ENCODE assay signal across 13 mouse cellular contexts in the genomic region with DNA sequence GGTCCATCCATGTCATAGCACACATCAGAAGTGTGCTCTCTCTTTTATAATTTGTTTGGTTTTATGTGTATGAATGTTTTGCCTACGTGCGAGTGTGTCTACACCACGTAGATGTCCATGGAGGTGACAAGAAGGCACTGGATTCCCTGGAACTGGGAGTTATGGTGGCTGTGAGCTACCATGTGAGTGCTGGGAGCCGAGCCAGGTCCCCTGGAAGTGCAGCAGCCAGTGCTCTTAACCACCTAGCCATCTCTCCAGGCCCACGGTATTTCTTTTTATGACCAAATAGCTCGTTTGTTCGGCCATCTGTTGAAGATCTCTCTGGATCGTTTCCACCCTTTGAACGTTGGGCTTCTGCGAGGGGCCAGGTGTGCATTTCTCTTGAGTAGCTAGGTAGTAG. TPM values are rescaled to one million over a fixed set of nuclear protein-coding genes. Genes with fewer than 3 reads are reported as not detected.
DNase-seq lines count a peak whose midpoint lies in the region; ATAC-seq and TF ChIP-seq lines count a peak whose summit lies in the region.
"Had no signal": no experiment of that assay in that cellular context is flagged by ENCODE, and none has a peak within 500 bp of the region (broad histone marks: within the 10 kb centered on the region; RNA-seq: fewer than 3 reads in every experiment).

No protein-coding gene starts in this region.

- ATAC-seq in forebrain, postnatal 0 days, result no peak
- ATAC-seq in kidney, embryonic 15.5 days (replicated peaks; ENCODE audit: low FRiP score), result no peak
- ATAC-seq in forebrain, embryonic 14.5 days, result no peak
- no peak for ATAC-seq in CD4-positive, CD25-positive, alpha-beta regulatory T cell, adult 4 months

- H3K4me1 ChIP-seq in forebrain, embryonic 10.5 days, result peaks cover 75% of the 10 kb centered on the region
- no peaks in the 10 kb centered on the region for H3K4me1 ChIP-seq in forebrain, postnatal 0 days (ENCODE audit: insufficient read depth)
- peaks cover 65% of the 10 kb centered on the region for H3K4me1 ChIP-seq in kidney, embryonic 15.5 days
- H3K4me1 ChIP-seq in E14TG2a.4 (replicated peaks; ENCODE audit: low read depth, low read length), result peaks cover 82% of the 10 kb centered on the region
- H3K4me1 ChIP-seq in forebrain, embryonic 14.5 days (ENCODE audit: control insufficient read depth, insufficient read depth, low read length), result peaks cover 37% of the 10 kb centered on the region

- no peaks in the 10 kb centered on the region for H3K27me3 ChIP-seq in forebrain, embryonic 10.5 days (ENCODE audit: poor library complexity, severe bottlenecking)
- H3K27me3 ChIP-seq in forebrain, postnatal 0 days (ENCODE audit: insufficient read depth, low read length), result no peaks in the 10 kb centered on the region
- H3K27me3 ChIP-seq in kidney, embryonic 15.5 days, result no peaks in the 10 kb centered on the region
- H3K27me3 ChIP-seq in E14TG2a.4 (ENCODE audit: insufficient read depth, low read length), result no peaks in the 10 kb centered on the region
- no peaks in the 10 kb centered on the region for H3K27me3 ChIP-seq in forebrain, embryonic 14.5 days (replicated peaks; ENCODE audit: control insufficient read depth, insufficient read depth, low read length)
- H3K27me3 ChIP-seq: heart, embryonic 15.5 days had no signal

- no peaks in the 10 kb centered on the region for H3K9me3 ChIP-seq in forebrain, embryonic 10.5 days
- H3K9me3 ChIP-seq in forebrain, postnatal 0 days (ENCODE audit: low read length), result no peaks in the 10 kb centered on the region
- no peaks in the 10 kb centered on the region for H3K9me3 ChIP-seq in kidney, embryonic 15.5 days (replicated peaks)
- no peaks in the 10 kb centered on the region for H3K9me3 ChIP-seq in E14TG2a.4 (ENCODE audit: low read length)
- no peaks in the 10 kb centered on the region for H3K9me3 ChIP-seq in forebrain, embryonic 14.5 days (replicated peaks; ENCODE audit: control insufficient read depth, low read length)
- H3K9me3 ChIP-seq: heart, embryonic 15.5 days had no signal

- no peak for TF ChIP-seq CTCF in forebrain, postnatal 0 days (IDR thresholded peaks at IDR 0.05; ENCODE audit: low read depth)
- no peak for TF ChIP-seq CTCF in E14TG2a.4 (conservative IDR thresholded peaks at IDR 0.05; ENCODE audit: low read length)

- H3K9ac ChIP-seq in forebrain, postnatal 0 days, result no peak overlapping the region
- no peak overlapping the region for H3K9ac ChIP-seq in kidney, embryonic 15.5 days
- no peak overlapping the region for H3K9ac ChIP-seq in forebrain, embryonic 14.5 days (ENCODE audit: low read length)
- H3K9ac ChIP-seq: liver, embryonic 14.5 days had no signal

- 0 out of 2 replicates have a peak overlapping the region, but pooled peaks have one; percentile 46 for H3K27ac ChIP-seq in forebrain, embryonic 10.5 days
- no peak overlapping the region for H3K27ac ChIP-seq in forebrain, postnatal 0 days (ENCODE audit: low read depth, low read length)
- peak overlapping the region; percentile 42; the same call in 1 of the 2 replicates for H3K27ac ChIP-seq in kidney, embryonic 15.5 days
- H3K27ac ChIP-seq in forebrain, embryonic 14.5 days (ENCODE audit: low read depth, low read length), result no peak overlapping the region
- H3K27ac ChIP-seq: liver, embryonic 14.5 days had no signal

- peaks cover 51% of the 10 kb centered on the region for H3K36me3 ChIP-seq in forebrain, embryonic 10.5 days (replicated peaks)
- no peaks in the 10 kb centered on the region for H3K36me3 ChIP-seq in forebrain, postnatal 0 days (ENCODE audit: insufficient read depth)
- peaks cover 40% of the 10 kb centered on the region for H3K36me3 ChIP-seq in kidney, embryonic 15.5 days
- H3K36me3 ChIP-seq in E14TG2a.4 (ENCODE audit: insufficient read depth, low read length), result peaks cover 49% of the 10 kb centered on the region
- H3K36me3 ChIP-seq in forebrain, embryonic 14.5 days (ENCODE audit: control insufficient read depth, insufficient read depth, low read length), result peaks cover 27% of the 10 kb centered on the region

- peak overlapping the region; percentile 95 for H3K4me3 ChIP-seq in forebrain, embryonic 10.5 days
- H3K4me3 ChIP-seq in forebrain, postnatal 0 days (ENCODE audit: low read depth, low read length), result no peak overlapping the region
- H3K4me3 ChIP-seq in kidney, embryonic 15.5 days (replicated peaks), result no peak overlapping the region
- peak overlapping the region; percentile 92 for H3K4me3 ChIP-seq in E14TG2a.4 (replicated peaks; ENCODE audit: low read length)
- H3K4me3 ChIP-seq in forebrain, embryonic 14.5 days (ENCODE audit: low read depth, low read length), result no peak overlapping the region

- H3K4me2 ChIP-seq in forebrain, postnatal 0 days (ENCODE audit: low read depth), result no peak overlapping the region
- H3K4me2 ChIP-seq in kidney, embryonic 15.5 days, result peak overlapping the region; percentile 86
- peak overlapping the region; percentile 83; the same call in 1 of the 2 replicates for H3K4me2 ChIP-seq in forebrain, embryonic 14.5 days (ENCODE audit: low read length)

- 87% methylated on average over 10 of the region's 10 CpGs for WGBS in forebrain, embryonic 10.5 days
- 48% methylated on average over 10 of the region's 10 CpGs for WGBS in forebrain, postnatal 0 days
- WGBS in kidney, embryonic 15.5 days, result 51% methylated on average over 10 of the region's 10 CpGs
- 54% methylated on average over 10 of the region's 10 CpGs for WGBS in forebrain, embryonic 14.5 days

- no peak for DNase-seq in forebrain, embryonic 10.5 days (ENCODE audit: extremely low spot score, low spot score)
- DNase-seq in forebrain, postnatal 0 days, result no peak
- no peak for DNase-seq in kidney, postnatal 4 days
- DNase-seq in forebrain, embryonic 14.5 days (ENCODE audit: low spot score), result no peak
- no peak for DNase-seq in frontal cortex, adult 2 months (ENCODE audit: extremely low spot score in 1 of 2, low spot score in 1 of 2)
- DNase-seq: gastrocnemius, postnatal 14 days; kidney, adult 2 months; thymus, postnatal 36 days had no signal

RNA-seq across cellular contexts. Expression of gene Tgif2, which starts 3.5 kb away (rescaled TPM):
- polyA plus RNA-seq in forebrain, embryonic 10.5 days (2016; fragmentation: Nextera tagmentation; extraction: Ambion mirVana), result 108 and 109 TPM in 2 replicates
- 13.1 and 13.7 TPM in 2 replicates for total RNA-seq in forebrain, postnatal 0 days (2014; rRNA removed)
- polyA plus RNA-seq in forebrain, postnatal 0 days (2015; fragmentation: Nextera tagmentation; extraction: Ambion mirVana), result 8.7 and 9.3 TPM in 2 replicates
- 62.2 and 68.5 TPM in 2 replicates for polyA plus RNA-seq in kidney, embryonic 15.5 days (2015; fragmentation: Nextera tagmentation; extraction: Ambion mirVana)
- polyA plus RNA-seq in forebrain, embryonic 14.5 days (2014; fragmentation: Nextera tagmentation; extraction: Ambion mirVana), result 45.1 and 48.0 TPM in 2 replicates
- polyA plus RNA-seq in CD4-positive, CD25-positive, alpha-beta regulatory T cell, adult 4 months (2017; shearing (Covaris generic)), result 10 to 100 TPM; 10.4 to 14.6 TPM
- 1.4 and 2.0 TPM in 2 replicates for polyA plus RNA-seq in frontal cortex, adult 2 months (2012; rRNA removed)

RNA-seq across cellular contexts. Expression of gene 4930518I15Rik, which starts 14.4 kb away (rescaled TPM):
- polyA plus RNA-seq in forebrain, embryonic 10.5 days (2016; fragmentation: Nextera tagmentation; extraction: Ambion mirVana), result 7.7 and 9.3 TPM in 2 replicates
- total RNA-seq in forebrain, postnatal 0 days (2014; rRNA removed), result 1.00 and 2.5 TPM in 2 replicates
- 1.3 and 2.1 TPM in 2 replicates for polyA plus RNA-seq in forebrain, postnatal 0 days (2015; fragmentation: Nextera tagmentation; extraction: Ambion mirVana)
- polyA plus RNA-seq in kidney, embryonic 15.5 days (2015; fragmentation: Nextera tagmentation; extraction: Ambion mirVana), result 8.6 and 9.8 TPM in 2 replicates
- 2.7 and 4.7 TPM in 2 replicates for polyA plus RNA-seq in forebrain, embryonic 14.5 days (2014; fragmentation: Nextera tagmentation; extraction: Ambion mirVana)
- polyA plus RNA-seq in CD4-positive, CD25-positive, alpha-beta regulatory T cell, adult 4 months (2017; shearing (Covaris generic)), result 10 to 100 TPM; 25.0 to 27.3 TPM
- polyA plus RNA-seq in frontal cortex, adult 2 months (2012; rRNA removed), result 3.2 and 3.4 TPM in 2 replicates

RNA-seq across cellular contexts. Expression of gene Rab5if, which starts 19.6 kb away (rescaled TPM):
- polyA plus RNA-seq in forebrain, embryonic 10.5 days (2016; fragmentation: Nextera tagmentation; extraction: Ambion mirVana), result 185 and 186 TPM in 2 replicates
- 123 TPM in 2 replicates for total RNA-seq in forebrain, postnatal 0 days (2014; rRNA removed)
- 154 and 169 TPM in 2 replicates for polyA plus RNA-seq in forebrain, postnatal 0 days (2015; fragmentation: Nextera tagmentation; extraction: Ambion mirVana)
- 174 and 181 TPM in 2 replicates for polyA plus RNA-seq in kidney, embryonic 15.5 days (2015; fragmentation: Nextera tagmentation; extraction: Ambion mirVana)
- polyA plus RNA-seq in forebrain, embryonic 14.5 days (2014; fragmentation: Nextera tagmentation; extraction: Ambion mirVana), result 163 and 174 TPM in 2 replicates
- polyA plus RNA-seq in CD4-positive, CD25-positive, alpha-beta regulatory T cell, adult 4 months (2017; shearing (Covaris generic)), result 1 to 10 TPM; 5.1 to 5.4 TPM
- 101 and 109 TPM in 2 replicates for polyA plus RNA-seq in frontal cortex, adult 2 months (2012; rRNA removed)

RNA-seq across cellular contexts. Expression of gene Sla2, which starts 43.7 kb away (rescaled TPM):
- 0.60 and 0.94 TPM in 2 replicates for polyA plus RNA-seq in forebrain, embryonic 10.5 days (2016; fragmentation: Nextera tagmentation; extraction: Ambion mirVana)
- total RNA-seq in forebrain, postnatal 0 days (2014; rRNA removed), result not detected in 2 replicates
- 0.14 and 0.19 TPM in 2 replicates for polyA plus RNA-seq in forebrain, postnatal 0 days (2015; fragmentation: Nextera tagmentation; extraction: Ambion mirVana)
- polyA plus RNA-seq in kidney, embryonic 15.5 days (2015; fragmentation: Nextera tagmentation; extraction: Ambion mirVana), result 0.22 and 0.30 TPM in 2 replicates
- 0.09 and 0.11 TPM in 2 replicates for polyA plus RNA-seq in forebrain, embryonic 14.5 days (2014; fragmentation: Nextera tagmentation; extraction: Ambion mirVana)
- 10 to 100 TPM; 68.5 to 86.7 TPM for polyA plus RNA-seq in CD4-positive, CD25-positive, alpha-beta regulatory T cell, adult 4 months (2017; shearing (Covaris generic))
- 0.57 and 0.78 TPM in 2 replicates for polyA plus RNA-seq in frontal cortex, adult 2 months (2012; rRNA removed)
- total RNA-seq: gastrocnemius, postnatal 14 days had no signal

Comparison
In these comparisons a context has a peak if more than half of its experiments do, and no peak if none do; other contexts are left out.
1. H3K27ac ChIP-seq: peak in forebrain, embryonic 10.5 days (single experiment) and kidney, embryonic 15.5 days (single experiment); none in forebrain, postnatal 0 days (single experiment) and forebrain, embryonic 14.5 days (single experiment).
2. H3K4me3 ChIP-seq: peak in forebrain, embryonic 10.5 days (single experiment) and E14TG2a.4 (single experiment); none in forebrain, postnatal 0 days (single experiment), kidney, embryonic 15.5 days (single experiment) and forebrain, embryonic 14.5 days (single experiment).
3. RNA of gene Rab5if, which starts 19.6 kb away (polyA plus RNA-seq): 185 to 186 TPM in forebrain, embryonic 10.5 days, 163 to 174 TPM in forebrain, embryonic 14.5 days, 174 to 181 TPM in kidney, embryonic 15.5 days, 154 to 169 TPM in forebrain, postnatal 0 days and 101 to 109 TPM in frontal cortex, adult 2 months; 5.1 to 5.4 TPM in CD4-positive, CD25-positive, alpha-beta regulatory T cell, adult 4 months; every median in the first group is over 10 times any median in the second.